ENCODE assay signal across 9 mouse cellular contexts in the genomic region with DNA sequence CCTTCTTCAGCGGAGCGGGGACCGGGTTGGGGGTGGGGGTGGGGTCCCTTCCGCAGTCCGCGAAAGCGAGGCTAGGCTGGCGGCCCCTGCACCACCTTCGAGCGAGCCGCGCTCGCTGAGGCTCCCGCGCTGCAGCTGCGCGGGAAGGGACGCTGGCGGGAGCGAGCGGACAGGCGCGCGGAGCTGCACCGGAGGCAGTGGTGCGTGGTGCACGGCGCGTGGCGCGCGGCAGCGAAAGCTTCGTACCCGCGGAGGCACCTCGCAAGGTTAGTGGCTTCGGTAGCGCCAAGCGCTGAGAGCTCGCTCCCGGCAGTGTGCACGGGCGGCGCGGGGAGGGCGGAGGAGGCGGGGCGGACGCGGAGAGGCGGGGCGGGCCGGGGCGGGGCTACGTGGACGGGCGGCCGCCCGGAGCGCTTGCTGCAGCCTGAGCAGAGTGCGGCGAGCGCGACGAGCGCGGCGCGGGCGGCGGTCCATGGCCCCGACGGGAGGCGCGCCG. TPM values are rescaled to one million over a fixed set of nuclear protein-coding genes. Genes with fewer than 3 reads are reported as not detected.
DNase-seq lines count a peak whose midpoint lies in the region; ATAC-seq and TF ChIP-seq lines count a peak whose summit lies in the region.
"Had no signal": no experiment of that assay in that cellular context is flagged by ENCODE, and none has a peak within 500 bp of the region (broad histone marks: within the 10 kb centered on the region; RNA-seq: fewer than 3 reads in every experiment).

Gene Arhgap20, plus strand, starts transcription at position 417 of the 496 bp plus-strand sequence.

- H3K27ac ChIP-seq in forebrain, embryonic 13.5 days: peak within 1 kb of the TSS; percentile 72
- H3K27ac ChIP-seq in heart, postnatal 0 days (ENCODE audit: low read depth): no peak within 1 kb of the TSS
- no peak within 1 kb of the TSS for H3K27ac ChIP-seq in liver, embryonic 12.5 days
- H3K27ac ChIP-seq in stomach, embryonic 14.5 days (ENCODE audit: low read length): 0 out of 2 replicates have a peak within 1 kb of the TSS, but pooled peaks have one; percentile 16

- H3K9me3 ChIP-seq in forebrain, embryonic 13.5 days (replicated peaks): no peaks in the 10 kb centered on the region
- no peaks in the 10 kb centered on the region for H3K9me3 ChIP-seq in heart, postnatal 0 days (replicated peaks; ENCODE audit: control insufficient read depth, low read length)
- H3K9me3 ChIP-seq in liver, embryonic 12.5 days (replicated peaks): no peaks in the 10 kb centered on the region
- no peaks in the 10 kb centered on the region for H3K9me3 ChIP-seq in stomach, embryonic 14.5 days (ENCODE audit: control insufficient read depth, low read depth, low read length)

- peak within 1 kb of the TSS; percentile 88 for H3K4me2 ChIP-seq in forebrain, embryonic 13.5 days
- H3K4me2 ChIP-seq in heart, postnatal 0 days (ENCODE audit: low read depth, low read length): peak within 1 kb of the TSS; percentile 96
- peak within 1 kb of the TSS; percentile 90 for H3K4me2 ChIP-seq in liver, embryonic 12.5 days
- H3K4me2 ChIP-seq in stomach, embryonic 14.5 days (replicated peaks; ENCODE audit: low read depth, low read length): peak within 1 kb of the TSS; percentile 94

- peak within 1 kb of the TSS; percentile 72 for H3K9ac ChIP-seq in forebrain, embryonic 13.5 days
- H3K9ac ChIP-seq in heart, postnatal 0 days (replicated peaks; ENCODE audit: low read depth, low read length): peak within 1 kb of the TSS; percentile 40
- H3K9ac ChIP-seq in liver, embryonic 12.5 days: peak within 1 kb of the TSS; percentile 48
- peak within 1 kb of the TSS; percentile 42; the same call in 1 of the 2 replicates for H3K9ac ChIP-seq in stomach, embryonic 14.5 days (replicated peaks; ENCODE audit: low read depth, low read length)

- H3K4me3 ChIP-seq in forebrain, embryonic 13.5 days: peak within 1 kb of the TSS; percentile 67
- peak within 1 kb of the TSS; percentile 75 for H3K4me3 ChIP-seq in heart, postnatal 0 days (ENCODE audit: low read depth, low read length)
- peak within 1 kb of the TSS; percentile 59 for H3K4me3 ChIP-seq in liver, embryonic 12.5 days
- peak within 1 kb of the TSS; percentile 65 for H3K4me3 ChIP-seq in stomach, embryonic 14.5 days (ENCODE audit: low read depth, low read length)

- peaks cover 41% of the 10 kb centered on the region for H3K27me3 ChIP-seq in forebrain, embryonic 13.5 days
- peaks cover 63% of the 10 kb centered on the region for H3K27me3 ChIP-seq in heart, postnatal 0 days (ENCODE audit: control insufficient read depth, insufficient read depth, low read length)
- H3K27me3 ChIP-seq in liver, embryonic 12.5 days (replicated peaks): peaks cover 76% of the 10 kb centered on the region
- H3K27me3 ChIP-seq in stomach, embryonic 14.5 days (ENCODE audit: control insufficient read depth, insufficient read depth, low read length): peaks cover 15% of the 10 kb centered on the region; the same call in 1 of the 2 replicates

- ATAC-seq in forebrain, embryonic 13.5 days: peak; percentile 96
- peak; percentile 88 for ATAC-seq in heart, postnatal 0 days (ENCODE audit: insufficient read depth, low read depth)
- peak; percentile 91 for ATAC-seq in liver, embryonic 12.5 days
- ATAC-seq in stomach, embryonic 14.5 days (ENCODE audit: insufficient number of reproducible peaks, insufficient read depth, low FRiP score, low read depth): peak; percentile 88

- DNase-seq in CD4-positive helper T cell, adult 2 months (ENCODE audit: low read depth, low spot score): peak; percentile 75
- DNase-seq in c-Kit-positive CD71-positive TER-119-positive erythroid progenitor cells, embryonic 14.5 days (ENCODE audit: low spot score): peak; percentile 28
- peak; percentile 37 for DNase-seq in heart, postnatal 0 days (ENCODE audit: low spot score)
- peak; percentile 74 to 83 for DNase-seq in kidney, postnatal 25 days
- peak; percentile 87 for DNase-seq in neural tube, embryonic 10.5 days (ENCODE audit: extremely low spot score, low spot score)

- H3K4me1 ChIP-seq in forebrain, embryonic 13.5 days: peaks cover 28% of the 10 kb centered on the region
- peaks cover 12% of the 10 kb centered on the region; the same call in 1 of the 2 replicates for H3K4me1 ChIP-seq in heart, postnatal 0 days (ENCODE audit: control insufficient read depth, insufficient read depth)
- H3K4me1 ChIP-seq in liver, embryonic 12.5 days: peaks cover 24% of the 10 kb centered on the region
- H3K4me1 ChIP-seq in stomach, embryonic 14.5 days (ENCODE audit: control insufficient read depth, insufficient read depth, low read length): peaks cover 14% of the 10 kb centered on the region

- WGBS in forebrain, embryonic 13.5 days: under 1% methylated on average over 65 of the region's 77 CpGs
- WGBS in heart, postnatal 0 days: under 1% methylated on average over 67 of the region's 77 CpGs
- 0% methylated on average over 41 of the region's 77 CpGs for WGBS in liver, embryonic 12.5 days (ENCODE audit: insufficient replicate concordance)
- under 1% methylated on average over 53 of the region's 77 CpGs for WGBS in stomach, embryonic 14.5 days

- TF ChIP-seq CTCF in heart, postnatal 0 days (IDR thresholded peaks at IDR 0.05; ENCODE audit: low read depth): no peak

- no peaks in the 10 kb centered on the region for H3K36me3 ChIP-seq in forebrain, embryonic 13.5 days (ENCODE audit: poor library complexity, severe bottlenecking)
- no peaks in the 10 kb centered on the region for H3K36me3 ChIP-seq in heart, postnatal 0 days (replicated peaks; ENCODE audit: control insufficient read depth, insufficient read depth, low read length)
- no peaks in the 10 kb centered on the region for H3K36me3 ChIP-seq in liver, embryonic 12.5 days
- no peaks in the 10 kb centered on the region for H3K36me3 ChIP-seq in stomach, embryonic 14.5 days (ENCODE audit: control insufficient read depth, insufficient read depth, low read length)

- TF ChIP-seq EP300 in heart, postnatal 0 days (IDR thresholded peaks at IDR 0.05; ENCODE audit: low read depth): no peak

RNA-seq across cellular contexts. Expression of gene Arhgap20, which starts in this region (rescaled TPM):
- polyA plus RNA-seq in forebrain, embryonic 13.5 days (2015; fragmentation: Nextera tagmentation; extraction: Ambion mirVana): 6.2 and 6.3 TPM in 2 replicates
- total RNA-seq in heart, postnatal 0 days (2014; rRNA removed; ENCODE audit: low replicate concordance): 1.6 and 6.7 TPM in 2 replicates
- 0.83 and 0.91 TPM in 2 replicates for polyA plus RNA-seq in heart, postnatal 0 days (2015; fragmentation: Nextera tagmentation; extraction: Ambion mirVana)
- 0.07 and 0.10 TPM in 2 replicates for polyA plus RNA-seq in liver, embryonic 12.5 days (2016; fragmentation: Nextera tagmentation; extraction: Ambion mirVana)
- 4.0 and 5.0 TPM in 2 replicates for polyA plus RNA-seq in stomach, embryonic 14.5 days (2014; fragmentation: Nextera tagmentation; extraction: Ambion mirVana)
- total RNA-seq: MEL had no signal

Comparison
In these comparisons a context has a peak if more than half of its experiments do, and no peak if none do; other contexts are left out.
1. Peak in ATAC-seq, H3K4me3 ChIP-seq, H3K9ac ChIP-seq and H3K4me2 ChIP-seq in liver, embryonic 12.5 days; RNA of the gene not detected or under 1 TPM.
2. DNase-seq: peak in every context shown above with its lines; median percentile 87 in neural tube, embryonic 10.5 days; 78 in kidney, postnatal 25 days; 75 in CD4-positive helper T cell, adult 2 months; 37 in heart, postnatal 0 days; 28 in c-Kit-positive CD71-positive TER-119-positive erythroid progenitor cells, embryonic 14.5 days.
3. H3K27ac ChIP-seq: peak in forebrain, embryonic 13.5 days (single experiment) and stomach, embryonic 14.5 days (single experiment); none in heart, postnatal 0 days (single experiment) and liver, embryonic 12.5 days (single experiment).
4. Peak in every context shown above with its lines, with median percentiles within 50 percentile points of each other: ATAC-seq, H3K4me2 ChIP-seq, H3K4me3 ChIP-seq and H3K9ac ChIP-seq.